Mouse (Mus musculus) forebrain, embryonic 10.5 days (tissue): ENCODE results near the gene Acer1. TPM values are rescaled to one million over a fixed set of nuclear protein-coding genes. Genes with fewer than 3 reads are reported as not detected.

Experiments
- DNase-seq: peaks from one replicate; pipeline ENCODE4 v3.0.0-alpha.2; 2017; ENCODE audit warnings: low spot score; ENCODE audit errors: extremely low spot score
- H3K27ac ChIP-seq: fragments of 300-500 bp; sonication (generic); 2 replicates; pipeline ENCODE4 v1.5.1; 2016; ENCODE audit warnings: mild to moderate bottlenecking
- H3K27me3 ChIP-seq: fragments of 300-500 bp; sonication (generic); 2 replicates; pipeline ENCODE4 v1.6.1; 2016; ENCODE audit warnings: mild to moderate bottlenecking; ENCODE audit not compliant: poor library complexity, severe bottlenecking
- H3K36me3 ChIP-seq: fragments of 300-500 bp; sonication (generic); replicated peaks from 2 replicates; pipeline ENCODE4 v1.6.1; 2016; ENCODE audit warnings: mild to moderate bottlenecking, moderate library complexity
- H3K4me1 ChIP-seq: fragments of 300-500 bp; sonication (generic); 2 replicates; pipeline ENCODE4 v1.6.1; 2016
- H3K4me3 ChIP-seq: fragments of 300-500 bp; sonication (generic); 2 replicates; pipeline ENCODE4 v1.5.1; 2016; ENCODE audit warnings: mild to moderate bottlenecking, moderate library complexity
- H3K9me3 ChIP-seq: fragments of 300-500 bp; sonication (generic); 2 replicates; pipeline ENCODE4 v1.6.1; 2016; ENCODE audit warnings: mild to moderate bottlenecking, moderate library complexity
- WGBS: fragments of 180-500 bp; shearing (Covaris S2); methylation state at CpG from one replicate; pipeline ENCODE4 v1.1.7; 2016; 5-methylcytosine and 5-hydroxymethylcytosine counted together
- polyA plus RNA-seq: library from polyadenylated mRNA; unstranded; fragments of >200 nt; fragmentation: Nextera tagmentation; extraction: Ambion mirVana; gene quantifications from 2 replicates; pipeline ENCODE4 v1.2.1, GENCODE M21; 2016

The Acer1 gene
- not detected in 2 replicates for polyA plus RNA-seq

DNA sequence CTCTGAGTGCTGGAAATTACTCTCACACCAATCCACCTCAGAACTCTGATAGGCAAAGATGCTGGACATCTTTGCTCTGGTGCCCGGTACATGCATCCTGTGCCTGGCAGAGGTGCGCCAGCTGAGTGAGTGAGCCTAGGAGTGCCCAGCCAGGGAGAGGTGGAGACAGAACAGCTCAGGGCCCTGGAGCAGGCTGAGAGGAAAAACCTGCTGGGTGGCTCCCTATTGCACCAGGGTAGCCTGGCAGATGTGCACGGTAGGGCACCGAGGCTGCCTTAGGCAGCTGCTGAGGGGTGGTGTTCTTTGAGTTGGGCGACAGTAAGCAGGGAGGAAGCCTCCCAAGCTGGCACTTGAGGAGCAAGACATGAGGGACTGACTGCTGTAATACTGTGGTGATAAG lies at the start of gene Acer1:
Gene Acer1, minus strand, starts transcription at position 114 of the 400 bp plus-strand sequence.
- DNase-seq, result no peak
- H3K9me3 ChIP-seq, result no peaks in the 10 kb centered on the region
- WGBS, result 78% methylated on average over 5 of the region's 5 CpGs

GRCm38 (mm10) chr17:57030931-57031660 lies 49.2 kb upstream of the Acer1 start, which contains the start of gene Khsrp:
Khsrp (minus strand) TSS chr17:57031522.
- H3K4me3 ChIP-seq, result peak within 1 kb of the TSS; percentile 87
- H3K27ac ChIP-seq, result peak within 1 kb of the TSS; percentile 99
- under 1% methylated on average over 89 of the region's 99 CpGs for WGBS
- H3K27me3 ChIP-seq, result no peaks in the 10 kb centered on the region
- H3K9me3 ChIP-seq, result no peaks in the 10 kb centered on the region
- peak; percentile 50 for DNase-seq
- H3K36me3 ChIP-seq, result peaks cover 34% of the 10 kb centered on the region
- H3K4me1 ChIP-seq, result peaks cover 22% of the 10 kb centered on the region

More for the DNA sequence above, at the start of gene Acer1:
- Histone ChIP-seq H3K36me3 (no peaks in the 10 kb centered on the region), H3K27me3 (no peaks in the 10 kb centered on the region), H3K4me1 (no peaks in the 10 kb centered on the region), H3K4me3 (no peak within 1 kb of the TSS), H3K27ac (no peak within 1 kb of the TSS)

- H3K27ac ChIP-seq, result peak overlapping the region; percentile 99; the same call in 1 of the 2 replicates
- 66% methylated on average over 8 of the region's 8 CpGs for WGBS
Observed at GRCm38 (mm10) chr17:57029691-57030090, 47.8 kb upstream of the Acer1 start.

GRCm38 (mm10) chr17:57027471-57027870 lies 45.5 kb upstream of the Acer1 start:
- WGBS, result 92% methylated on average over 4 of the region's 4 CpGs
- H3K4me3 ChIP-seq, result no peak overlapping the region
- no peak for DNase-seq
- peaks cover 70% of the 10 kb centered on the region for H3K36me3 ChIP-seq
- H3K4me1 ChIP-seq, result peaks cover 21% of the 10 kb centered on the region
- H3K27me3 ChIP-seq, result no peaks in the 10 kb centered on the region
- no peaks in the 10 kb centered on the region for H3K9me3 ChIP-seq
- H3K27ac ChIP-seq, result no peak overlapping the region

More at GRCm38 (mm10) chr17:57029691-57030090, 47.8 kb upstream of the Acer1 start:
- no peak for DNase-seq
- Histone ChIP-seq H3K9me3 (no peaks in the 10 kb centered on the region), H3K27me3 (no peaks in the 10 kb centered on the region), H3K36me3 (peaks cover 48% of the 10 kb centered on the region), H3K4me1 (peaks cover 22% of the 10 kb centered on the region), H3K4me3 (peak overlapping the region; percentile 87)

DNA sequence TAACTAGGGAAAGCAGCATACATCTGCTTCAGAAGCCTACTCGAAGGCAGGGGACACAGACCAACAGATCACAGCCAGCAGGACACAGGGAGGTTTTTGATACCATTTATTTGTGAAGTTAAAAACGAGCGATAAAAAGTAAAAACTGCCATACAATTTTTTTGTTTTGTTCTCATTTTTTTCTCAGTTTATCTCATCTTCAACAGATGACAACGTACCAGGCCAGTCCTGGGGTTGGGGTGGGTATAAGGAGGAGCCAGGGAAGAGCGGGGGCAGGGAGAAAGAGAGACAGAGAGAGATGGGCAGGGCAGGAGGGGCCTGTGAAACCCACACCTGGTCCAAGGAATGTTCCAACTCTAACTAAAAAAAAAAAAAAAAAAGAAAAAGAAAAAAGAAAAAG lies 39.0 kb upstream of the Acer1 start:
- Histone ChIP-seq H3K27ac (no peak overlapping the region), H3K27me3 (no peaks in the 10 kb centered on the region), H3K4me3 (no peak overlapping the region), H3K36me3 (peaks cover 70% of the 10 kb centered on the region), H3K4me1 (no peaks in the 10 kb centered on the region), H3K9me3 (no peaks in the 10 kb centered on the region)
- no peak for DNase-seq
- 93% methylated on average over 5 of the region's 5 CpGs for WGBS

GRCm38 (mm10) chr17:57019693-57020092 lies 37.8 kb upstream of the Acer1 start:
- H3K36me3 ChIP-seq, result peaks cover 58% of the 10 kb centered on the region

GRCm38 (mm10) chr17:57012245-57012795 lies 30.4 kb upstream of the Acer1 start:
- H3K4me3 ChIP-seq, result peak overlapping the region; percentile 88

More at GRCm38 (mm10) chr17:57019693-57020092, 37.8 kb upstream of the Acer1 start:
- 85% methylated on average over 2 of the region's 2 CpGs for WGBS
- Histone ChIP-seq H3K27me3 (no peaks in the 10 kb centered on the region), H3K4me1 (no peaks in the 10 kb centered on the region), H3K27ac (no peak overlapping the region), H3K4me3 (no peak overlapping the region), H3K9me3 (no peaks in the 10 kb centered on the region)
- DNase-seq, result no peak

GRCm38 (mm10) chr17:57011236-57012141 lies 29.6 kb upstream of the Acer1 start, which contains the start of the genes Gtf2f1 and Gm17949:
Gtf2f1 (minus strand) TSS chr17:57011288.
Gm17949 (plus strand) TSS chr17:57011469.
- WGBS, result under 1% methylated on average over 51 of the region's 51 CpGs

More at GRCm38 (mm10) chr17:57012245-57012795, 30.4 kb upstream of the Acer1 start:
- H3K4me1 ChIP-seq, result peaks cover 25% of the 10 kb centered on the region
- 75% methylated on average over 13 of the region's 13 CpGs for WGBS
- peak overlapping the region; percentile 96 for H3K27ac ChIP-seq
- H3K36me3 ChIP-seq, result peaks cover 22% of the 10 kb centered on the region
- DNase-seq, result no peak
- no peaks in the 10 kb centered on the region for H3K9me3 ChIP-seq
- H3K27me3 ChIP-seq, result no peaks in the 10 kb centered on the region

DNA sequence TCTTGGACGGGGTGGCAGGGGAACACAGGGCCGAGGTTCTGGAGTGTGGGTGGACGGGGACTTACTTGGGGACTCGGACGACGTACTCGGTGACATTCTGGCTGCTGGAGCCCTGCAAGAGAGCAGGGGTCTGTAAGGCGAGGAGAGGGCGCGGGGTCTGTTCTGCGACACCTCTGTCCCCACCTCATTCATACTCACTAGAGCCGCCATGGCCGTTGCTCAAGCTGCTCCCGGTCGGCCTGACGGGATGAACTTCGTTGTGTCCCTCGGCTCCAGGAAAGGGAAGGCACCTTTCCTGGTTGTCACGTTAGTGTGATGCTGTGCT lies 28.9 kb upstream of the Acer1 start:
- Histone ChIP-seq H3K4me1 (peaks cover 25% of the 10 kb centered on the region), H3K36me3 (peaks cover 36% of the 10 kb centered on the region), H3K27me3 (no peaks in the 10 kb centered on the region), H3K27ac (peak overlapping the region; percentile 96), H3K4me3 (peak overlapping the region; percentile 88), H3K9me3 (no peaks in the 10 kb centered on the region)
- no peak for DNase-seq
- 1% methylated on average over 19 of the region's 19 CpGs for WGBS

More at GRCm38 (mm10) chr17:57011236-57012141, 29.6 kb upstream of the Acer1 start, which contains the start of the genes Gtf2f1 and Gm17949:
- peaks cover 25% of the 10 kb centered on the region for H3K4me1 ChIP-seq
- H3K27me3 ChIP-seq, result no peaks in the 10 kb centered on the region
- H3K27ac ChIP-seq, result peak within 1 kb of the TSS; percentile 96
- DNase-seq, result peak; percentile 99
- H3K9me3 ChIP-seq, result no peaks in the 10 kb centered on the region
- H3K36me3 ChIP-seq, result peaks cover 30% of the 10 kb centered on the region
- peak within 1 kb of the TSS; percentile 88 for H3K4me3 ChIP-seq

- DNase-seq, result no peak
- WGBS, result 91% methylated on average over 13 of the region's 13 CpGs
- Histone ChIP-seq H3K4me3 (no peak overlapping the region), H3K9me3 (no peaks in the 10 kb centered on the region), H3K4me1 (peaks cover 21% of the 10 kb centered on the region), H3K27me3 (no peaks in the 10 kb centered on the region), H3K27ac (no peak overlapping the region), H3K36me3 (peaks cover 72% of the 10 kb centered on the region)
Observed at GRCm38 (mm10) chr17:57007137-57007905, 25.4 kb upstream of the Acer1 start.

DNA sequence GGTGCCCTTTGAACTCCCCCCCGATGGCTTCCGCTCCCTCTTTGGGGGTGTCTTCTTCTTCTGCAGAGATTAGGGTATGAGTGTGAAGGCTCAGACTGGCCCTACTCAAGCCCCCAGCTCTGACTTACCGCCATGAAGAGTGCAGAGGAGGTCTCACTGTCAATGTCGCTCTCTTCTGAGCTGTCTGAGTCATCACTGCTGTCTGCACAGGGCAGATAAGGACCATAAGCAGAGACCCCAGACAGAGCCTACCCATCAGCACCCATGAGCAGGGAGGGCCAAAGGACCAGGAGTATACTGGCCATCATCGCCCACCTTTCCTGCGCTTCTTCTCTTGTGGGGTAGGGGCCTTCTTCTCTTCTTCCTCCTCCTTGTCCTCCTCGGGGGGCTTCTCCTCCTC lies 22.1 kb upstream of the Acer1 start:
- no peak for DNase-seq
- Histone ChIP-seq H3K27me3 (no peaks in the 10 kb centered on the region), H3K9me3 (no peaks in the 10 kb centered on the region), H3K4me3 (no peak overlapping the region), H3K36me3 (peaks cover 97% of the 10 kb centered on the region), H3K4me1 (no peaks in the 10 kb centered on the region), H3K27ac (no peak overlapping the region)
- WGBS, result 93% methylated on average over 7 of the region's 7 CpGs

DNA sequence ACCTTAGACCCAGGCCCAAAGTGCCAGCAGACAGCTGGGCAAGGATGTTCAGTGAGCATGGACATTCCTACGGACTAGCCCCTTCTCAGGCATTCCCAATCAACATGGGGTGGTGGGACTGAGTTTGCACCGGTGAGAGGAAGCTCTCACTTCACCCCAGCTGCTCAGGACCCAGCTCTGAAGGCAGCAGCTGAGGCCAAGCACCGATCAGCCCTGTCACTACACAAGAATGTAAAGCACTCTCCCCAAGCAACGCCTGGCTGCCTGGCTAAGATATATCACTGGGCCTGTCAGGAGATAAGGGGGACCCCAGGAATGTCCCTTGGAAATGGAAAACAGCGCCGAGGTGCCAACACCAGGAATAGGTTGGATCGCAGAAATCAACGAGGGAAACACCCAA lies 19.3 kb upstream of the Acer1 start:
- no peaks in the 10 kb centered on the region for H3K9me3 ChIP-seq
- no peak for DNase-seq
- no peak overlapping the region for H3K4me3 ChIP-seq
- H3K4me1 ChIP-seq, result peaks cover 19% of the 10 kb centered on the region
- no peaks in the 10 kb centered on the region for H3K27me3 ChIP-seq
- WGBS, result 82% methylated on average over 8 of the region's 8 CpGs
- no peak overlapping the region for H3K27ac ChIP-seq
- H3K36me3 ChIP-seq, result peaks cover 80% of the 10 kb centered on the region
